Mouse (Mus musculus): ENCODE measurements around the gene Rasal1.

The Rasal1 gene

DNA sequence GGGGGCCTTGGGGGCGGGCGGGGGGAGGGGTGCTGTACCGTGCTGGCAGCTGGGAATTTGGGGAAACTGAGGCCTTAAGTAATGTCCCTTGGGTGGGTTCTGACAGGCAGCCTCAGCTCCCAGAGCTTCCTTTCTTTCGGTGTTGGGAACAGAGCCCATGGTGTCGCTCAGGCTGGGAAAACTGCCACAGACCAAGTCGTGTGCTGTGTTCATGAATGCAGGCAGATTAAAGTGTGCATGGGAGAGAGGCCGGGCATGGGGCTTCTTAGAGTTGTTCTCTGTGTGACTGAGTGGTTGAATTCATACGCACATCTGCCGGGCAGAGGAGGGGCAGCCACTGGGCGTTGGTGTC, 26.8 kb upstream of the Rasal1 start:
- no peak for DNase-seq (ENCODE audit: low read depth, low spot score)

DNA sequence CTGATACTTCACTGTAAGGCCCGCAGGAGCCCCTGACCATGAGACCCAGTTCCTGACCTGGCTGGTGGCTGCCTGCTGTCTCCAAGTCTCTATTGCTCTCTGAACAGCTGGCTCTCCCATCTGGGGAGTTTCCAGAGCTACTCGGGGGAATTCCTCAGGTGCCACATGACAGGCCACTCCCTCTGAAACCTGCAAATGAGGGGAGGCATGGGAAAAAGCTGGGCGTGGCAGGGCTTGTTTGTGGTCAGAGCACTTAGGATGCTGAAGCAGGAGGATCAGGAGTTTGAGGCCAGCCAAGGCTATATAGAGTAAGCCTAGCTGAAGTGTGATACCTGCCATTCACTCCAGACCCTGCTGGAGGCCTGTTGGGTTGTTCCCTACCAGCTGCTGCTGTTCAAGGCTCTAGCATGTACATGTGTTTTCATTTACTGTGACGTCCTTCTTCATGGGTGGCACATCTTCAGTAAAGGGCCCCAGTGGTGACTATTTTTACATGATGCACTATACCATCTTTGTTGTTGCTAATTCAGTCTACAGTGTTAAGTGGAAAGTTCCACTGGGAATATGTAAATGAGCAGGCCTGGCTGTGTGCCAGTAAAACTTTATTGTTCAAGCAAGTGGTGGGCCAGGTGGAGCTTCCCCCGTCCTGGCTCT, 26.3 kb upstream of the Rasal1 start:
- no peak for DNase-seq (ENCODE audit: low read depth, low spot score)

DNA sequence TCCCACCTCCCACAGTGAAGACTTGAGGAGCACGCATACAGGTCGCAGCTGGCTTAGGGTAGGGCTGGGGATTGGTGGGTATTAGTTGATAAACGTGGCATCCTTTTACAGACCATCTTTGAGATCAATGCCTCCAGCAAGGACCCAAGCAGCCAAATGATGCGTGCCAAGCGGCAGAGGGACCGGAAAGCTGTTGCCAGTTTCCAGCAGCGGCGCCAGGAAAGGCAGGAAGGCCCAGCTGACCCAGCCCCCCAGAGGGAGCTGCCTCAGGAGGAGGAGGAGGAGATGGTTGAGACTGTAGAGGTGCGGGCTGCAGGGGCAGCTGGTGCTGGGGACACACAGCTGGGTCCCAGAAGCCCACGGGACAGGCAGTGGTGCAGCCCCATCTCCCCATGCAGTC, 24.2 kb upstream of the Rasal1 start:
- no peak for DNase-seq (ENCODE audit: low read depth, low spot score)

DNA sequence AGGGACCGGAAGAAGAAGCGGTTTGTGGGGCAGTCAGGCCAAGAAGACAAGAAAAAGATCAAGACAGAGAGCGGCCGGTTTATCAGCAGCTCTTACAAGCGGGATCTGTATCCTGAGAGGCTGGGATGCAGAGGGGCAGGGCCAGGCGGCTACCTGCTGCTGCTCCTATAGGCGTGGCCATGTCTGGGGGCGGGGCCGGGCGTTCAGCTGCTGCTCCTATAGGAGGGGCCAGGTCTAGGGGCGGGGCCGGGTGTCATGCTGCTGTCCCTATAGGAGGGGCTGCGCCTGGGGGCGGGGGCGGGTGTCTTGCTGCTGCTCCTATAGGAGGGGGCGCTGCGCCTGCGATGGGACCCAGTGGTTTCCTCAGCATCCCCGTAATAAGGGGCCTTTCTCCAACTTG, 22.2 kb upstream of the Rasal1 start:
- DNase-seq (ENCODE audit: low read depth, low spot score) = no peak

DNA sequence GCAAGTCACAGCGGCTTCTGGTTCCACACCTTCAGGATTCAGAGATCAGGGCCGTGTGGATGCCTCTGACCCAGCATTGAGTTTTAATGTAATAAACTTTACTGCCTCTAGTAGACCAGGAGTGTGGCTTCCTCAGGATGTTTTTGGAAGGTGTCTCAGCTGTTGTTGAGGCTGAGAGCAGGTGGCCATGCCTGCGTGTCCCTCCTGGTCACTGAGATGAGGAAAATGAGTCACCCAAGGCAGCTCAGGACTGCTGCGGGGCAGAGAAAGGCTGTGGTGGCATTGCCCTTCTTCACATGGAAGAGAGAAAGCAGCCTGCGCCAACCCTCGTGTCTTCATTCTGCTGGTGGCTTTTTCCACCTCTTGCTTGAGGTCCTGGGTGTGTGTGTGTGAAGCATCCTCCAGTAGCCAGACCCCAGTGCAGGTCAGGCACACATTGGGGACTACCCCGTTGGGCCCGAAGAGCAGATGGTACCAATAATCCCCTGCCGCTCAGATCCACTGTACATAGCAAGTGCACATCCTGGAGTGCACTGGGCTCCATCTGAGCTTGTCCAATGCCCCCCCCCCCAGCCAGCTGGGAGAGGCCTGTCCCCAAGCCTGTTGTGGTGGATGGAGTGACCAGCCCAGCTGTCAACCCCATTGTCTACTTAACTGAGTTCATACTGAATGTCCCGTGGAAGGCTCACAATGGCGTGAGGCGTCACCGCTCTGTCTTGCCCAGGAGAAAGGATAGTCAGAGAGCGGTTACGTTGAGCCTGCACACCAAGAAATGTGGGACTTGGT, 20.9 kb upstream of the Rasal1 start:
- DNase-seq (ENCODE audit: low read depth, low spot score) = no peak

DNA sequence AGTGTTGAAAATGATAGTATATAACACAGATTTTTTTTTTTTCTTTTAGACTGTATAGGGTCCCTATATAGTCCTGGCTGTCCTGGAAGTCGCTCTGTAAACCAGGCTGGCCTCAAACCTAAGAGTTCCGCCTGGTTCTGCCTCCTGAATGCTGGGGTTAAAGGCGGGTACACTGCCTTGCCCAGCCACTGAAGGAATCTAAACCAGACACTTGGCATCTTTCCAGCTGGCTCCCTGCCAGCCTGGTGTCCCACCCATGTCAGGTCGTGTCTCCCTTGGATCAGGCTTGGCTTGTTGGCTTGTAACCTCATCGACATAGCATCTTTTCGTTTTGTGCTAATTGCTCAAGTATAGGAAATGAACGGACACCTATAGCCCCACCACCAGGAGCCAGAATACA, 20.0 kb upstream of the Rasal1 start:
- DNase-seq (ENCODE audit: low read depth, low spot score) = no peak

DNA sequence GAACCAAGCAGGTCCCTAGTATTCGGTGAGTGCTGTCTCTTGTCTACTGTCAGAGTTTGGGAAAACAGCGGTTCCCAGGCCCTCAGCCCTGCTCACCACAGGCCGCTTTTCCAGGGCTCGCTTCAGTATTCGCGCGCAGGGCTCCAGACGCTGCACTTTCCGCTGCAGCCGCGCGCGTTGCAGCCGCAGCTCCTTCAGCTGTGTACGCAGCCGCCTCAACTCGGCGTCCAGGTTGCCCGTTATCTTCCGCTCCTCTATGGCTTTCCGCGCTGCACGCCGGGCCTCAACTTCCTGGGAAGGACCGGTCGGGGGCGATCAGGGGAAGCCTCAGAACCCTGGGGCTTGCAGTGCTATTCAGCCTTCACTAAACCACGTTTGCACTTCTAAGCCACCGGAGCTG, 17.5 kb upstream of the Rasal1 start:
- no peak for DNase-seq (ENCODE audit: low read depth, low spot score)

DNA sequence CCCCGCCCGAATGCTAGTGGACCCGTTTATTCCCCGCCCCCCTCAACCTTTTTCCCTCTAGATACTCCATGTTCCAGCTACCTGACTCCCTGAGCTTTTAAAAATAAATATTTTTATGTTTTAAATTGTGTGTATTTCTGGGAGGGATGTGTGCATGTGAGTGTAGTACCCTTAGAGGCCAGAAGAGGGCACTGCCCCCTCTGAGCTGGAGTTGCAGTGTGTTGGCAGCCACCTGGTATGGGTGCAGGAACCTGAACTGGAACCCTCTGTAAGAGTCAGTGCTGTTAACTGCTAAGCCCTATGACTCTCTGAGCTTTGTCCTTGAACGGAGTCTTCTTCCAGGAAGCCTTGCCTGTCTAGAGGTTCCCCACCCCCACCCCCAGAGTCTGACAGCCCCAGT, 16.7 kb upstream of the Rasal1 start:
- DNase-seq (ENCODE audit: low read depth, low spot score) = no peak

DNA sequence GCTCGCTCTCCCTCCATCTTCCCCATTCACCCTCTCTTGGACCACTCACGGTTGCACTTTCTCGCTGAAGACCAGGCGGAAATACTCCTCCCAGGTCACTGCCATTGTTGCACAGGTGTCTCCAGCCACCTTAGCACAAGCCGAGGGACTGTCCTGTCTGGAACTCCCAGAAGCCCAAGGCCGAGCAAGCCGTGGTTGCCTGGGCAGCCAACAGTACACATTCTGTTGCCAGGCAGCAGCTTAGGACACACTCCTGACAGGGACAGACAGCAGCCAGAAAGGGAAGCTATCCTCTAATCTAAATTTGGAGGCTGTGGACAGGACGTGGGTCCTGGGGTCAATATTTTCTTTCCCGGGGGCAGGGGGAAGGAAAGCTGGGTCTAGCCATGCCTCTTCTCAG, 14.5 kb upstream of the Rasal1 start, which contains the start of gene Cfap73:
Gene Cfap73, minus strand, starts transcription at position 105 of the 400 bp plus-strand sequence.
- DNase-seq (ENCODE audit: low read depth, low spot score) = no peak

DNA sequence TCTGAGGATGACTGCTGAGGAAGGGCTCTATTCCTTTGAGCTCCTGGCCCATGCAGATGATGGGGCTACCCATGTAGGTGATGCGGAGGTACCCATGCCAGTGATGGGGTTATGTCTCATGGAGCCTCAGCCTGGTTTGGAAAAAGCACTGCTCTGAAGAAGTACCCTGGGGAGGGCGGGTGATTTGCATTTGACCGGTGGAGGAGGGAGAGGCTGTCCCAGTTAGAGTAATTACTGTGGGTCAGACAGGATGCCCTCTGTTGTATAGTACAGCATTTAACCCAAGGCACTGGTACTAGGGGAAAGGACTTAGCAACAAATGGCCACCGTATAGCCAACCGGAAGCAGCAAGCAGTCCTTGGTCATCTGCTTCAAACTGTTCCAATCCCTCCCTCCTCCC, 13.8 kb upstream of the Rasal1 start:
- DNase-seq (ENCODE audit: low read depth, low spot score) = no peak

DNA sequence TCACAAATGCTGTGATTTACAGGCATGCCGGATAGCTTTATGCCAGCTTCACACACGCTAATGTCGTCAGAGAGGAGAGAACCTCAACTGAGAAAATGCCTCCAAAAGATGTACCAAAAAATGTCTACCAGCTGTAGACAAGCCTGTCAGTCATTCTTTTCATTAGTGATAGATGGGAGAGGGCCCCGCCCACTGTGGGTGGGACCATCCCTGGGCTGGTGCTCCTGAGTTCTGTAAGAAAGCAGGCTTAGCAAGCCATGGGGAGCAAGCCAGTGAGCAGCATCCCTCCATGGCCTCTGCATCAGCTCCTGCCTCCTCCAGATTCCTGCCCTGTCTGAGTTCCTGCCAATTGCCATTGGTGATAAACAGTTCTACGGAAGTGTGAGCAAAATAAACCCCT, 13.0 kb upstream of the Rasal1 start:
- DNase-seq (ENCODE audit: low read depth, low spot score) = no peak

DNA sequence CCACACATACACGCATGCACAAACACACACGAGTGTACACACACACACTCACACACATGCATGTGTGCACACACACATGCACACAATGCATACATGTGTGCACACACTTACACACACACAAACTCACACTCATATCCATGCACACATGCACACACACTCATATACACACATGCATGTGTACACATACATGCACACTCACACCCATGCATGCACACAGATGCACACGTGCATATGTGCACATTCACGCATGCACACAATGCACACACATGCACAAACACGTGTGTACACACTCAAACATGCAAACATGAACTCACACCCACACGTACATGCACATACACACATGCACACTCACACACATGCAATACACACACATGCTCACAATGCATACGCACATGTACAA, 8.5 kb upstream of the Rasal1 start:
- no peak for DNase-seq (ENCODE audit: low read depth, low spot score)

DNA sequence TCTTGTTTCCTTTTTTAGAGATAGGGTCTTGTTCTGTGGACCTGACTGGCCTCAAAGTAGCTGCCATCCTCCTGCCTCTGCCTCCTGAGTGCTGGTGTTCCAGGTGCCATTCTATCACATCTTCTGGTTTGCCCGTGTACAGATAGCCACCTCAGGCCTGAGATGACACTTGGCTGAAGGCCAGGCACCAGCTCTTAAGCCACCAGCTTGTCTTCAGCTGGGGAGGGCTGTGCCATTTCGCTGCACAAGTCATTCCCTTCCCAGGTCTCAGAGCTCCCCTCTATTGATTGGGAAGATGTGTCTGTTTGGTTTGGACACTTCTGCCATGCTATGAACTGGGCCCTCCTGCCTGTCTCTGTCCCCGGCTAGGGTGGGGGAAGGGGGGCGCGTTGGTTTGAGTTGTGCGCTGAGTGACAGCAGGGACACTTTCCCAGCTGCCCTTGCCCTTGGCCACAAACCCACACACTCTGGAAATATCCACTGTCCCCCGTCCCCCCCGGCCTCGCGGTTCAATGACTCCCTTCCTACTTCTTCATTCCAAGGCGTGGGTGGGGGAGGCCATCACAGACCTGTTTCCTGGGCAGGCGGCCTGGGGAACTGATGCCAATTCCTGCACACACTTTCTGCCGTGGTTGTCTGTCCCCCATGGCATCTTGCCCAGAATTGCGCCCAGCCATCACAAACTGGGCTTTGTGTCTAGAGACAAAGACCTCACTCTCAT, 5.1 kb upstream of the Rasal1 start:
- DNase-seq (ENCODE audit: low read depth, low spot score) = no peak

DNA sequence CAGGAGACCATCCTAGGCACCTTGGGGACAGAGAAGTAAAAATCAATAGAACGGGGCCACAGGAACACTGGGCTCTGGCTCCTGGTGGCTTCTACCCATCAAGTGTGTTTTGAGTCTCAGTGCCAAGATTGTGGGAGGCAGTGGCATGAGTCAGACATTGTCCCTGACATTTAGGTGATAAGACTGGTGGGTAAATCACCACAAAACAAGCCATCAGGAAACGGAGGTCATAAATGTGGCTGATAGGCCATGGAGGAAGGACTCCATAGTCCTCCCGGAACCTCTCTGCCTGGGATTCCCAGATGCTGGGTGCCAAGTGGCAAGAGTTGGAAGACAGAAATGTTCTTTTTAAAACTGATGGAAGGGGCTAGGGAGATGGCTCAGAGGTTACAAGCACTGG, 4.4 kb upstream of the Rasal1 start:
- no peak for DNase-seq (ENCODE audit: low read depth, low spot score)

DNA sequence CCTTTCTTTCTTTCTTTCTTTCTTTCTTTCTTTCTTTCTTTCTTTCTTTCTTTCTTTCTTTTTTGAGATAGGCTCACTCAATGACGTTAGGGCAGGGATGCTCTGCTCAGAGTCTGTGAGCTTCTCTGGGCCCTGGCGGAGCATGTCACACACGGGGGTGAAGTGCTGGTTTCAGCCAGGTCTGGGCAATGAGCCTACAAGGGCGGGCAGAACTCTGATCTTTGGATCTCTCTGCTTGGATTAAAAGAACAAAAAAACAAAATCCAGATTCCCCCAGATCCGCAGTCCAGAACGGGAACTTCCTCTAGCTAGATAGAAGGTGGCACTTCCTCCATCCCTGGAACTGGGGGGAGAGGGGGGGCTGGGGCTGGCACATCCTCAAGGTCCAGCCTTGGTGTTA, 2.8 kb upstream of the Rasal1 start:
- DNase-seq (ENCODE audit: low read depth, low spot score) = no peak

DNA sequence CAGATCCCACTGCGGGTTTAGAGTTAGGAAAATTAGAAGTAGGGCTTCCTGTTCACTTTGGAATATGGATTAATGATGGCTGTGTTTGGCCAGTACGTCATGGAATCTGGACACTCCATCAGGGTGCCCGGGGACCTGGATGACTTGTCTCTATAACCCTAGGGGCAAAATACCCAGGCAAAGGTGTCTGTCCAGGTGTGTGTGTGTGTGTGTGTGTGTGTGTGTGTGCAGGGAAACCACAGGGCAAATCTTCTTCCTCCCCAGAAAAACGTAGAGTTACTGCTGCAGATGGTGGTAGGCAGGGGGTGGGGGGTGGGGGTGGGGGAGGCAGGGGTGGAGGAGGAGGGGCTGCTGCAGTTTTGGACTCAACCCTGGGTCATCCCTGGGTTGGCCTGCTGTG, 1.3 kb upstream of the Rasal1 start:
- no peak for DNase-seq (ENCODE audit: low read depth, low spot score)

DNA sequence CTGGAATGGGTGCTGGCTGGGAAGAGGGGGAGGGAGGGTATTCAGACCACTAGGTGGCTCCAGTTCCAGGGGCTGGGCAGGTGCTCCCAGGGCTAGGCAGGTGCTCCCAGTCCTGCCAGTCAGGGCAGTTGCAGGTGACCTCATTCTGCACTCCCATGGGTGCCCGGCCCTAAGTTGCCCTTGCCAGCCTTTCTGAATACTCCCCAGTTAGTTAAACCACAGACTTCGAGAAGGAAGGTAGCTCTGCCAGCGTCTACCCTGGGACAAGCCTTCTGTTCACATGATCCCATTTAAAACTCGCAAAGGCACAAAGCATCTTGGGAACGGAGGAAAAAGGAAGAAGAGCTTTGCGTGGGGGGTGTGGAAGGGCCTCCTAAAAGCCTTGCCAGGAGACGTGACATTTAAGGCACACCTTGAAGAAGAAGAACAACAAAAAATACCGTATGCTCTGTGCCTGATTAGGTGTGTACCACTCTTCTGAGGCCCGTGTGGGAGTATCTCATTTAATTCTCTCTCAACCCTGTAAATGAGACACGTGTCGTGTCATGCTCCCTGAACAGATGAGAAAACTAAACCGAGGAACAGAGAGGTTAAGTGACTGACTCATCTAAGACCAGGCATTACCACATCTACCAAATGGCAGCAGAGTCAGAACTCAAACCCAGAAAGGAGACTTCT, 659 bp upstream of the Rasal1 start:
- no peak for DNase-seq (ENCODE audit: low read depth, low spot score)

DNA sequence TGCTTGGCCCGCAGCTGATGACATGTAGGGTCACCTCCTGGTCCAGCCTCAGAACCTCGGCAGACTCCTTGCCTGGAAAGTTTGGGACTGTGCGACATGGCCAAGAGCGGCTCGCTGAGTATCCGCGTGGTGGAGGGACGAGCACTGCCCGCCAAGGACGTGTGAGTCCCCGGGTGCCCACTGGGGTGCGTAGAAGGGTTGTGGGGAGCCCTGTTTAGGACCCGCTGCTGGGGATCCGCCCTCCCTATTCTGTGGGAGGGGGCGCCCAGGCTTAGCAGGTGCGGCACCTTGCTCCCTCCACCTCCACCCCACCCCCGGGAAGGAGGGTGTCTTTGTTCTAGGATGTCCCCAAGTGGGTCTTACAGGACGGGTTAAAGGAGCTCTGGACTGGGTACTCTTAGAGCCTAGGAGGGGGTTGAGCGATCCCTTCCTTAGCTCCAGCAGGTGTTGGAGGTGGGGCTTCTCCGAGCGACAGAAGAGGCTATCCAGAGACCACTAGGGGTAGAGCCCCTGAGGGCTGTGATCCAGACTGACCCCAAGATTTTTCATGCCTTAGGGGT, 842 bp downstream of the Rasal1 start:
- DNase-seq (ENCODE audit: low read depth, low spot score) = no peak

DNA sequence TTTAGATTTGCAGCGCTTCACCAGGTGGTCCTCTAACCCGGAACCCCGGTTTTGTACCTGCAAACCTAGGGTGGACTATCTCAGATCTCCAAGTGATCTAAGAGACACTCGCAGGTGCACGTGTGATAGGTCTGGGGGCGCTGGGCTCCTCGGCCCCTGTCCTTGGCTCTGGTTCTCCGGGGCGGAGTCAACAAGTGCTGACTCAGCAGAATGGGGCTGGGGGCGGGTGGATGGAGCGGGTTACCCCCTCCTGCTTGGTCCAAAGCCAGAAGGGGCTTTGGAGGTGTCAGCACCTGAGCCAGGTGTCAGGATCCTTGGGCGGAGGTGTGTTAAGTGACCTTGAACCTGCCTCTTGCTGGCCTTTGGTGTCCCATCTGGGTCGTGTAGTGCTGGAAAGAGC, 1.3 kb downstream of the Rasal1 start:
- no peak for DNase-seq (ENCODE audit: low read depth, low spot score)

DNA sequence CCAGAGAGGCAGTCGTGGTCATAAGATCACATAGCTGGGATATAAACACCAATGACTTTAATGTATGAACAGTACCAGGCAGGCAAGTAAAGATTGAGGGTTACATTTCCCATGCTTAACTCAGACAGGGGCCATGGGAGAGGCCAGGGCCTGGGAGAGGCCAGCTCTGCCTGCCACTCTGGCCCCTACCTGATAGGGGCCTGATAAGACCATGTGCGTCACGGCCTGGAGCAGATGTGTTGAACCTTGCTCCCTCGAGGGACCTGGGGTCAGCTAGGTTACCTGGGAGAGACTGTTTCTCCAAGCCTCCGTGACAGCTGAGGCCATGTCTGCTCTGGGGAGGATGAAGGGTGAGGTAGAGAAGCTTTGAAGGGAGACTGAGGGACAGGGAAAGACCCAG, 2.6 kb downstream of the Rasal1 start:
- DNase-seq (ENCODE audit: low read depth, low spot score) = no peak

DNA sequence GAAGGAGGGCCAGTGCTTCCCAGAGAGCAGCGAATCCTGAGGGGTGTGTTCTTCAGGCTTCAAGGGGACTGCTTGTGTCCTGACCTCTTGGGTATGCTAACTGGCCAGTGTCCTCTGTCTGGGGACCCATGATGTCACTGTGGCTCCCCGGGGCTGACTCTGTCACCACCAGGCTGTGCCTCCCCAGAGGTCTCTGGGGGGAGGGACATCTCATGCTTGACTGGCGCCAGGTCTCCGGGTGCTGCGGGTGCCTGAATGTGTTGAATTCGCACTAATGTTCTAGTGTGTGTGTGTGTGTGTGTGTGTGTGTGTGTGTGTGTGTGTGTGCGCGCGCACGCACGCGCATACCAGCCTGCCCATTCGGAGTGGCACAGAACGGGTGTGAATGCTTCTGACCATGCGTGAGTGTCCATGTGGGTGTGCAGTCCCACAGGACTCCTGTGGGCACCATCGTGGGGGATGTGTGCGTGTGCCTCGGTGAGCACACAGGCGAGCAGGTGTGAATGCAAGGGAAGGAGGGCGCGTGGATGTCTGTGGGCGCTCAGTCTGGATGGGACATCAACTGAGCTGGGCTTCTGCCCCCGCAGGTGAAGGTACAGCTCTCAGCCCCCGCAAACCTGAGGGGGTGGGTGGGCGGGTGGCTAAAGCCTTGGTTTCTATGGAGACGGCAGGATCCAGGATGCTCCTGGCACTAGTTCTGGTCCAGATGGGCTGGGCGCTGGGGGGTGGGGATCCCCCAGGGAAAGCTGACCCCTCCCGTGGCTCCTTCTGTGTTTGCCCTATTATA, 4.5 kb downstream of the Rasal1 start:
- DNase-seq (ENCODE audit: low read depth, low spot score) = no peak
